In genomic region chr16:24834536-24834935, GRCm38 (mm10) we compare ENCODE assay signal across 26 mouse cellular contexts.
A peak's percentile ranks its signal among the peaks of the same experiment; 100 is the strongest.
DNase-seq lines count a peak whose midpoint lies in the region; ATAC-seq and TF ChIP-seq lines count a peak whose summit lies in the region.
"Had no signal": no experiment of that assay in that cellular context is flagged by ENCODE, and none has a peak within 500 bp of the region (broad histone marks: within the 10 kb centered on the region; RNA-seq: fewer than 3 reads in every experiment).

No protein-coding gene starts in this region.

- no peak overlapping the region for H3K27ac ChIP-seq in forebrain, embryonic 13.5 days
- H3K27ac ChIP-seq in forebrain, embryonic 12.5 days: no peak overlapping the region
- H3K27ac ChIP-seq: embryonic facial prominence, embryonic 13.5 days; embryonic facial prominence, embryonic 15.5 days; forebrain, embryonic 10.5 days; forebrain, embryonic 15.5 days had no signal

- no peak for TF ChIP-seq POLR2A in brain, embryonic 14.5 days (IDR thresholded peaks at IDR 0.05; ENCODE audit: borderline replicate concordance, extremely low read depth, insufficient read depth, insufficient read length, poor library complexity, severe bottlenecking)

- ATAC-seq in forebrain, embryonic 13.5 days: 0 out of 2 replicates have a peak, but pooled peaks have one; percentile 38
- ATAC-seq in forebrain, embryonic 12.5 days (ENCODE audit: low FRiP score): no peak
- ATAC-seq: activated CD4-positive, CD25-positive, alpha-beta regulatory T cell, adult 4 months; CD4-positive, CD25-positive, alpha-beta regulatory T cell, adult 4 months; forebrain, embryonic 15.5 days; Patski had no signal

- peak; percentile 65 for DNase-seq in heart, adult 11 months
- DNase-seq in heart, postnatal 25 days (ENCODE audit: low spot score): no peak
- peak; percentile 61 for DNase-seq in brain, embryonic 14.5 days (ENCODE audit: low read depth)
- DNase-seq: adrenal gland, adult 8-10 months; adrenal gland, postnatal 14 days; adrenal gland, postnatal 36 days; B cell, adult 2 months; cerebellum, adult 11 months; cerebellum, adult 18-20 months; cerebellum, adult 8-10 months; cerebellum, adult 9-11 months; cerebellum, postnatal 14 days; cerebellum, postnatal 36 days; embryo, embryonic 11 days had no signal

- no peak overlapping the region for H3K4me3 ChIP-seq in forebrain, embryonic 13.5 days
- no peak overlapping the region for H3K4me3 ChIP-seq in forebrain, embryonic 12.5 days (replicated peaks)
- H3K4me3 ChIP-seq: embryonic facial prominence, embryonic 13.5 days; embryonic facial prominence, embryonic 15.5 days; erythroblast, embryonic 14.5 days; forebrain, embryonic 10.5 days; forebrain, embryonic 15.5 days had no signal

- no peaks in the 10 kb centered on the region for H3K27me3 ChIP-seq in forebrain, embryonic 13.5 days
- no peaks in the 10 kb centered on the region for H3K27me3 ChIP-seq in forebrain, embryonic 12.5 days
- H3K27me3 ChIP-seq: CH12.LX; embryonic facial prominence, embryonic 13.5 days; embryonic facial prominence, embryonic 15.5 days; forebrain, embryonic 15.5 days; Patski had no signal

- TF ChIP-seq CTCF in brain, embryonic 14.5 days (IDR thresholded peaks at IDR 0.05; ENCODE audit: borderline replicate concordance, extremely low read depth, insufficient read depth, insufficient read length): no peak

- no peaks in the 10 kb centered on the region for H3K36me3 ChIP-seq in forebrain, embryonic 13.5 days (ENCODE audit: poor library complexity, severe bottlenecking)
- H3K36me3 ChIP-seq in forebrain, embryonic 12.5 days (replicated peaks): no peaks in the 10 kb centered on the region
- H3K36me3 ChIP-seq: embryonic facial prominence, embryonic 13.5 days; embryonic facial prominence, embryonic 15.5 days; forebrain, embryonic 10.5 days; forebrain, embryonic 15.5 days; G1E had no signal

- WGBS in forebrain, embryonic 13.5 days: 92% methylated on average over 9 of the region's 9 CpGs
- 79% methylated on average over 9 of the region's 9 CpGs for WGBS in forebrain, embryonic 12.5 days

- intact Hi-C loops in heart, postnatal 25 days (cut with DNase I): no loop called here

- no peaks in the 10 kb centered on the region for H3K9me3 ChIP-seq in forebrain, embryonic 13.5 days (replicated peaks)
- H3K9me3 ChIP-seq in forebrain, embryonic 12.5 days: no peaks in the 10 kb centered on the region
- H3K9me3 ChIP-seq: embryonic facial prominence, embryonic 13.5 days; embryonic facial prominence, embryonic 15.5 days; forebrain, embryonic 10.5 days; forebrain, embryonic 15.5 days had no signal

- H3K4me2 ChIP-seq in forebrain, embryonic 13.5 days: no peak overlapping the region
- H3K4me2 ChIP-seq in forebrain, embryonic 12.5 days: no peak overlapping the region
- H3K4me2 ChIP-seq: embryonic facial prominence, embryonic 13.5 days; embryonic facial prominence, embryonic 15.5 days; forebrain, embryonic 15.5 days had no signal

- H3K9ac ChIP-seq in forebrain, embryonic 13.5 days: no peak overlapping the region
- H3K9ac ChIP-seq in forebrain, embryonic 12.5 days: no peak overlapping the region
- H3K9ac ChIP-seq: embryonic facial prominence, embryonic 13.5 days; embryonic facial prominence, embryonic 15.5 days; forebrain, embryonic 15.5 days had no signal

- no peaks in the 10 kb centered on the region for H3K4me1 ChIP-seq in forebrain, embryonic 13.5 days
- H3K4me1 ChIP-seq in forebrain, embryonic 12.5 days: no peaks in the 10 kb centered on the region
- H3K4me1 ChIP-seq: forebrain, embryonic 15.5 days had no signal
